Mouse (Mus musculus) ES-E14 (cell line): ENCODE measurements around the gene Prame. TPM values are rescaled to one million over a fixed set of nuclear protein-coding genes. Genes with fewer than 3 reads are reported as not detected.
"Not testable (repeated sequence)": the region's sequence is repeated elsewhere in the genome, so short reads cannot be mapped to it uniquely, and the experiment has no call there.

Source experiments
- DNase-seq: peaks from one replicate; pipeline ENCODE4 v3.0.0-alpha.2; 2013; ENCODE audit warnings: low read depth, low spot score
- H3K27ac ChIP-seq: 2 replicates; pipeline ENCODE4 v1.5.1; 2012; ENCODE audit warnings: low read depth, mild to moderate bottlenecking, low read length, moderate library complexity, mixed read lengths; ENCODE audit not compliant: poor library complexity, insufficient read depth, severe bottlenecking
- H3K36me3 ChIP-seq: 2 replicates; pipeline ENCODE4 v1.6.1; 2012; ENCODE audit warnings: mild to moderate bottlenecking, low read length, moderate library complexity, mixed read lengths; ENCODE audit not compliant: control insufficient read depth, poor library complexity, insufficient read depth, severe bottlenecking
- H3K4me1 ChIP-seq, 2 experiments: fragments of 150-350 bp in 1 of 2; sonication (generic) in 1 of 2; 2 replicates each; pipeline ENCODE4 v1.6.1; 2012; ENCODE audit warnings: low read length in 2 of 2, mild to moderate bottlenecking in 1 of 2, mixed read lengths in 1 of 2; ENCODE audit not compliant: control insufficient read depth in 2 of 2, insufficient read depth in 2 of 2, poor library complexity in 1 of 2
- H3K4me3 ChIP-seq, 2 experiments: fragments of 150-350 bp in 1 of 2; sonication (generic) in 1 of 2; 2 replicates each; pipeline ENCODE4 v1.5.1; 2012; ENCODE audit warnings: low read length in 2 of 2, low read depth in 1 of 2, mild to moderate bottlenecking in 1 of 2, mixed read lengths in 1 of 2; ENCODE audit not compliant: insufficient read depth in 1 of 2, poor library complexity in 1 of 2, severe bottlenecking in 1 of 2
- H3K9ac ChIP-seq: 2 replicates; pipeline ENCODE4 v1.6.1; 2012; ENCODE audit warnings: low read depth, mild to moderate bottlenecking, low read length, mixed read lengths; ENCODE audit not compliant: poor library complexity, insufficient read depth, severe bottlenecking
- H3K9me3 ChIP-seq: fragments of 150-350 bp; sonication (generic); 2 replicates; pipeline ENCODE4 v1.6.1; 2012; ENCODE audit warnings: low read depth, mild to moderate bottlenecking, low read length; ENCODE audit not compliant: control insufficient read depth, insufficient read depth
- CHD2 ChIP-seq: IDR thresholded peaks from 2 replicates; pipeline ENCODE4 v1.6.1; 2014; ENCODE audit warnings: mild to moderate bottlenecking, low read depth, low read length, inconsistent platforms
- HCFC1 ChIP-seq: IDR thresholded peaks from 2 replicates; pipeline ENCODE4 v1.6.1; 2012; ENCODE audit warnings: low read length, inconsistent platforms, borderline replicate concordance; ENCODE audit not compliant: insufficient read depth
- MAFK ChIP-seq: IDR thresholded peaks from 2 replicates; pipeline ENCODE4 v1.6.1; 2014; ENCODE audit warnings: mild to moderate bottlenecking, low read depth, low read length, inconsistent platforms; ENCODE audit not compliant: insufficient read depth
- ZC3H11A ChIP-seq: IDR thresholded peaks from 2 replicates; pipeline ENCODE4 v1.6.1; 2012; ENCODE audit warnings: low read depth, mild to moderate bottlenecking, inconsistent platforms, low read length, borderline replicate concordance
- ZNF384 ChIP-seq: IDR thresholded peaks from 2 replicates; pipeline ENCODE4 v1.6.1; 2012; ENCODE audit warnings: low read depth, low read length, inconsistent platforms
- in situ Hi-C, 2 experiments: fragments of 600-800 bp; cut with MboI; formaldehyde crosslinking; loops; one replicate each; pipeline ENCODE4 v1.15.1; 2025; ENCODE audit warnings: low sequenced_read_pairs in 2 of 2, inconsistent platforms in 1 of 2; ENCODE audit not compliant: unreplicated experiment in 2 of 2
- total RNA-seq: library from RNA; depleted of rRNA; stranded (reverse); fragments of 300-350 nt; gene quantifications from 2 replicates; pipeline ENCODE4 v1.2.3, GENCODE M21; 2012; rRNA removed

Prame gene
- 0.18 TPM in 1 of 2 replicates, not detected in the other for total RNA-seq

DNA sequence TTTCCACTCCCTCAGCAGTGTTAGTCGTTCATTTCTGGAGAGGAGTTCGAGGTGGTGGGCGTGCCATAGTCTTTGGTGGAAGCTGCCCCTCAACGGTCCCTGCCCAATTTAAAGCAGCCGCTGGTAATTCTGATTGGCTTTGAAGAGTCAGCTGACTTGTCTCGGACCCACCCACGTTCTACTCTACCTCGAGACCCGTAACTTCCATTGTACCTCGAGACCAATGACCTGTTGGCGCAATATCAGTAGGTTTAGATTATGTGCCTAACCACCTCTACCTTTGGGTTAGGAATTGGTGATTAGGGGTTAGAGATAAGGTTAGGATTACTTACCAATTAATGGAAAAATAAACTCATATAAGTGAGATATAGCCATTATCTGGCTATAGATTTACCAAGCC is at the start of gene Prame:
Prame (minus strand) TSS at position 101 of the 400 bp plus-strand sequence.
- Histone ChIP-seq H3K9ac (no peak within 1 kb of the TSS), H3K4me3 (no peak within 1 kb of the TSS), H3K9me3 (no peaks in the 10 kb centered on the region), H3K27ac (no peak within 1 kb of the TSS), H3K36me3 (no peaks in the 10 kb centered on the region), H3K4me1 (no peaks in the 10 kb centered on the region)
- TF ChIP-seq ZC3H11A (no peak), ZNF384 (no peak), MAFK (no peak), CHD2 (no peak), HCFC1 (no peak)
- in situ Hi-C loops: no loop called here
- no peak for DNase-seq

DNA sequence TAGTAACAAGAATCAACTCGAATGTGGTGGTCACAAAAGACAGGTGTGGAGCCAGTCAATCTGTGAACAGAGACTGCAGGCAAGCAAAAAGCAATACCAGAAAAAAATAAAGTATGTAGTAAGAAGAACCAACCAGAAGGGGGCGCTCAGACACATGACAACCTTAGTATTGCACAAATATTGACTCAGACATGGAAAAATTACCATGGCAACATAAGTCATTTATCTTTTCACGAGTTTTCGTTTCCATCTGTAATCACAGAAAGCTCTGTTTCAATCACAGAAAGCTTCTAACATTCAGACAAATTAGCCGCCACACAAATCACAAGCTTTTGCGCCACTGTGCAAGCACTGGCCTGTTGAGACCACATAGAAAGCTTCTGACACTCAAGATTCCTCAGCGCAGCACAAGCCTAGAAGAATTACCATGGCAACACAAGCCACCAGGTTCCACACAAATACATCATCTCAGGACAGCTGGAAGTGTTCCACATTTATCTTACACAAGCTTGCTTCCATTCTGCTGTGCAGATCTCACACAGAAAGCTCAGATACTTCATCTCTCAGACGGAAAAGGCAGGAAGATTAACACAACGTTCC is 24.8 kb upstream of the Prame start:
- H3K27ac ChIP-seq: no peak overlapping the region
- no peaks in the 10 kb centered on the region for H3K4me1 ChIP-seq
- H3K36me3 ChIP-seq: no peaks in the 10 kb centered on the region
- TF ChIP-seq HCFC1: no peak
- TF ChIP-seq CHD2: no peak
- no peak for TF ChIP-seq ZNF384
- TF ChIP-seq ZC3H11A: no peak
- no peak for TF ChIP-seq MAFK
- H3K4me3 ChIP-seq: no peak overlapping the region
- H3K9ac ChIP-seq: no peak overlapping the region
- DNase-seq: peak; percentile 8
- H3K9me3 ChIP-seq: no peaks in the 10 kb centered on the region
- in situ Hi-C loops: no loop called here

- H3K4me1 ChIP-seq, H3K9me3 ChIP-seq, H3K4me3 ChIP-seq, in situ Hi-C loops, H3K36me3 ChIP-seq, H3K9ac ChIP-seq, H3K27ac ChIP-seq: not testable (repeated sequence)
- DNase-seq: peak; percentile 31
These were observed 26.0 kb downstream of the Prame start for GRCm38 (mm10) chrX:135601298-135602029.

GRCm38 (mm10) chrX:135598677-135599076 is 28.8 kb downstream of the Prame start, which contains the start of gene Nxf7:
Nxf7 (minus strand) TSS chrX:135598777.
- Histone ChIP-seq H3K4me1 (no peaks in the 10 kb centered on the region), H3K9me3 (no peaks in the 10 kb centered on the region), H3K36me3 (no peaks in the 10 kb centered on the region), H3K27ac (no peak within 1 kb of the TSS), H3K4me3 (no peak within 1 kb of the TSS), H3K9ac (no peak within 1 kb of the TSS)
- in situ Hi-C loops: no loop called here
- no peak for DNase-seq
- no peak for TF ChIP-seq MAFK
- TF ChIP-seq ZC3H11A: no peak
- no peak for TF ChIP-seq ZNF384
- no peak for TF ChIP-seq HCFC1
- TF ChIP-seq CHD2: no peak

GRCm38 (mm10) chrX:135598096-135598495 is 29.4 kb downstream of the Prame start:
- in situ Hi-C loops: no loop called here

More at GRCm38 (mm10) chrX:135598096-135598495, 29.4 kb downstream of the Prame start:
- no peaks in the 10 kb centered on the region for H3K4me1 ChIP-seq
- H3K9ac ChIP-seq: no peak overlapping the region
- H3K9me3 ChIP-seq: no peaks in the 10 kb centered on the region
- no peak for TF ChIP-seq CHD2
- no peak for TF ChIP-seq MAFK
- TF ChIP-seq ZC3H11A: no peak
- no peak for TF ChIP-seq HCFC1
- TF ChIP-seq ZNF384: no peak
- H3K36me3 ChIP-seq: no peaks in the 10 kb centered on the region
- no peak for DNase-seq
- no peak overlapping the region for H3K27ac ChIP-seq
- no peak overlapping the region for H3K4me3 ChIP-seq
